Mouse (Mus musculus): ENCODE data around the gene Fcamr. TPM values are rescaled to one million over a fixed set of nuclear protein-coding genes. Genes with fewer than 3 reads are reported as not detected.

Fcamr gene
- total RNA-seq, 2 experiments from 2014 or later, result not detected

GRCm38 (mm10) chr1:130841621-130842020 lies 40.9 kb downstream of the Fcamr start:
- Histone ChIP-seq H3K4me3 (no peak overlapping the region), H3K27ac (no peak overlapping the region)
- DNase-seq (ENCODE audit: low spot score in 2 of 2), result no peak
- no peak for TF ChIP-seq CTCF (conservative IDR thresholded peaks at IDR 0.05)

DNA sequence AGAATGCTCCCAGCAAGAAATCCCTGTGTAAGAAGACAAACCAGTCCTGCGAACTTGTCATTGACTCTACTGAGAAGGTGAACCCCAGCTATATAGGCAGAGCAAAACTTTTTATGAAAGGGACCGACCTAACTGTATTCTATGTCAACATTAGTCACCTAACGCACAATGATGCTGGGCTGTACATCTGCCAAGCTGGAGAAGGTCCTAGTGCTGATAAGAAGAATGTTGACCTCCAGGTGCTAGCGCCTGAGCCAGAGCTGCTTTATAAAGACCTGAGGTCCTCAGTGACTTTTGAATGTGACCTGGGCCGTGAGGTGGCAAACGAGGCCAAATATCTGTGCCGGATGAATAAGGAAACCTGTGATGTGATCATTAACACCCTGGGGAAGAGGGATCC lies 43.8 kb downstream of the Fcamr start:
- Histone ChIP-seq H3K4me3 (no peak overlapping the region), H3K27ac (no peak overlapping the region)
- no peak for DNase-seq (ENCODE audit: low spot score in 2 of 2)
- TF ChIP-seq CTCF (conservative IDR thresholded peaks at IDR 0.05), result no peak

GRCm38 (mm10) chr1:130849530-130850214 lies 49.0 kb downstream of the Fcamr start:
- Histone ChIP-seq H3K27ac (no peak overlapping the region), H3K4me3 (no peak overlapping the region)
- no peak for TF ChIP-seq CTCF (conservative IDR thresholded peaks at IDR 0.05)
- peak in 1 of 2 experiments; percentile 18 for DNase-seq (ENCODE audit: low spot score in 2 of 2)

GRCm38 (mm10) chr1:130850405-130850804 lies 49.7 kb downstream of the Fcamr start:
- no peak for TF ChIP-seq CTCF (conservative IDR thresholded peaks at IDR 0.05)
- no peak overlapping the region for H3K27ac ChIP-seq
- DNase-seq (ENCODE audit: low spot score in 2 of 2), result no peak
- H3K4me3 ChIP-seq, result no peak overlapping the region

DNA sequence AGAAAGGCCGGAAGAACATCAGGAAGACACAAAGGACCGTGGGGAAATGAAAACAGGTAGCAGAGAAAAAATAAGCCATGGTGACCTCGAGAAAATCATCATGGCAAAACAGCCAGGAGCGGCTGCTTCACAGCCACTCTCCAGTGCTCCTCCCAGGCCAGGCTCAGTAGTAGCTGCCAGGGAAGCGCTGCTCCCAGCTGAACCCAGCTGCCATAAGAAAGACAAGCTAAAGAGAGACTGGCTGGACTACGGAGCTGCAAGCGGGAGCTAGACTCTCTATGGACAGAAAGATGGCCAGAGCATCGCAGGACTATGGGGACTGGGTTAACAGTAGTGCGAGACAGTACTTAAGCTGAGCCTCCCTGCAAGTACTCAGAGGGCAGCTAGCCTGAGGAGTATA lies 54.1 kb downstream of the Fcamr start:
- no peak for TF ChIP-seq CTCF (conservative IDR thresholded peaks at IDR 0.05)
- H3K27ac ChIP-seq, result no peak overlapping the region
- no peak for DNase-seq (ENCODE audit: low spot score in 2 of 2)
- H3K4me3 ChIP-seq, result no peak overlapping the region

DNA sequence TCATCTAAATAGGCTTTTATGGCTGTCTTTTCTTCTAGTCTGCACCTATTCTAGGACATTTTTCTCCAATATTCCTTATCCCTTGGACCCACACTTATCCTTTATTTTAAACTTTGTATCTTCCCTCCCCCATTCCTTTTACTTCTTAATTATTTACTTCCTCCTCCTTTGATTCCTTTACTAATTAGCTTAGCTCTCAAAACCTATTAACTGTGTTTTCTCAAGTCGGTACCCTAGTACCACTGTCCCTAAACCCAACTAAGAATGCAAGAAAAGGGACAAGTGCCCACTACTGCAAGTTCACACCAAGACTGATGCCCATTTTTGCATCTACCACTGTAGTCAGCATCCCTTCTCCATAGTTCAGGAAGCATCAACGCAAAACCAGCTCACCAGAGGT lies 55.0 kb downstream of the Fcamr start:
- Histone ChIP-seq H3K27ac (no peak overlapping the region), H3K4me3 (no peak overlapping the region)
- no peak for TF ChIP-seq CTCF (conservative IDR thresholded peaks at IDR 0.05)
- no peak for DNase-seq (ENCODE audit: low spot score in 2 of 2)

- DNase-seq (ENCODE audit: low spot score in 2 of 2), result no peak
- no peak overlapping the region for H3K4me3 ChIP-seq
These were observed 56.8 kb downstream of the Fcamr start for GRCm38 (mm10) chr1:130857456-130857855.

DNA sequence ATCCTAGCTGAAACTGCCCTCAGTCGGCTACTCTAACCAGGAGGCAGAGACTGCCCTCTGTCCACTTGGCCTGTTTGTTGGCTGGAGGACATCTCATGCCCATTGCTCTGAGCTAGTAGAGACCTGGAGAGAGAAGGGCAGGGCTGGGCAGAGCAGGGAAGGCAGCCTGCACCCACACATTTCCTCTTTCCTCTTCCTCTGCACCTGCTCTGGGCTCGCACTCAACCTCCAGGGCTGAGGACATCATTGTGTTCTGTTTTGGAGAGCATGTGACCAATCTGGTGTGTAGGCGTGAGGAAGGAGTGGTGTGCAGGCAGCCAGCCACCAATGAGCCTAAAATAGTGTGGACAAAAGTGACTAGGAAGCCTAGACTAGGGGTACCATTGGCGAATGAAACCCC lies 63.5 kb downstream of the Fcamr start:
- TF ChIP-seq CTCF (conservative IDR thresholded peaks at IDR 0.05), result no peak
- no peak for DNase-seq (ENCODE audit: low spot score in 2 of 2)
- Histone ChIP-seq H3K4me3 (no peak overlapping the region), H3K27ac (no peak overlapping the region)

More at GRCm38 (mm10) chr1:130857456-130857855, 56.8 kb downstream of the Fcamr start:
- no peak overlapping the region for H3K27ac ChIP-seq
- TF ChIP-seq CTCF (conservative IDR thresholded peaks at IDR 0.05), result no peak

Other genes starting within 250 kb of the Fcamr start
- gene Zp3r, start 171.3 kb upstream of the Fcamr start, total RNA-seq (2021), result not detected
- gene C4bp, start 139.3 kb upstream of the Fcamr start, total RNA-seq (2021), result under 1 TPM; 0.38 to 0.66 TPM
- gene Gm29427, start 85.1 kb upstream of the Fcamr start, total RNA-seq (2021), result not detected
- gene Yod1, start 83.6 kb upstream of the Fcamr start, total RNA-seq (2021), result 10 to 100 TPM; 17.9 to 18.0 TPM
- gene Pfkfb2, start 71.6 kb upstream of the Fcamr start, total RNA-seq (2021), result 10 to 100 TPM; 45.6 to 51.7 TPM
- gene AA986860, start 68.9 kb upstream of the Fcamr start, total RNA-seq (2021), result 1 to 10 TPM; 1.4 to 1.6 TPM
- gene Pigr, start 25.8 kb downstream of the Fcamr start, total RNA-seq (2021), result not detected
- gene Fcmr, start 64.8 kb downstream of the Fcamr start, total RNA-seq (2021), result under 1 TPM in 1 of 2 experiments, not detected in 1; 0.59 TPM
- gene Il24, start 86.6 kb downstream of the Fcamr start, total RNA-seq (2021), result not detected
- gene Il20, start 110.5 kb downstream of the Fcamr start, total RNA-seq (2021), result not detected
- gene Il19, start 139.2 kb downstream of the Fcamr start, total RNA-seq (2021), result not detected
- gene Il10, start 218.9 kb downstream of the Fcamr start, total RNA-seq (2021), result not detected